Mouse (Mus musculus) brain, embryonic 14.5 days (tissue): ENCODE measurements around the gene Hsd17b2. TPM values are rescaled to one million over a fixed set of nuclear protein-coding genes. Genes with fewer than 3 reads are reported as not detected.

ENCODE experiments used
- DNase-seq: peaks from one replicate; pipeline ENCODE4 v3.0.0-alpha.2; 2011; ENCODE audit warnings: low read depth
- CTCF ChIP-seq: fragments of 200-500 bp; IDR thresholded peaks from 2 replicates; pipeline ENCODE4 v1.5.1; 2012; ENCODE audit warnings: inconsistent platforms, mild to moderate bottlenecking, moderate library complexity, borderline replicate concordance; ENCODE audit not compliant: insufficient read depth, insufficient read length; ENCODE audit errors: extremely low read depth
- POLR2A ChIP-seq: fragments of 200-500 bp; IDR thresholded peaks from 2 replicates; pipeline ENCODE4 v1.6.1; 2012; ENCODE audit warnings: mild to moderate bottlenecking, inconsistent platforms, borderline replicate concordance; ENCODE audit not compliant: poor library complexity, insufficient read depth, insufficient read length, severe bottlenecking; ENCODE audit errors: extremely low read depth
- polyA plus RNA-seq: library from polyadenylated mRNA; depleted of rRNA; stranded (reverse); fragments of >200 nt; gene quantifications from 2 replicates; pipeline ENCODE4 v1.2.3, GENCODE M21; 2012

Gene Hsd17b2
- polyA plus RNA-seq, 1 experiment: not detected

GRCm38 (mm10) chr8:117684504-117684903 is 17.2 kb upstream of the Hsd17b2 start:
- DNase-seq: no peak
- TF ChIP-seq POLR2A (no peak), CTCF (no peak)

GRCm38 (mm10) chr8:117687890-117688289 is 13.8 kb upstream of the Hsd17b2 start:
- no peak for TF ChIP-seq POLR2A
- TF ChIP-seq CTCF: no peak
- DNase-seq: no peak

DNA sequence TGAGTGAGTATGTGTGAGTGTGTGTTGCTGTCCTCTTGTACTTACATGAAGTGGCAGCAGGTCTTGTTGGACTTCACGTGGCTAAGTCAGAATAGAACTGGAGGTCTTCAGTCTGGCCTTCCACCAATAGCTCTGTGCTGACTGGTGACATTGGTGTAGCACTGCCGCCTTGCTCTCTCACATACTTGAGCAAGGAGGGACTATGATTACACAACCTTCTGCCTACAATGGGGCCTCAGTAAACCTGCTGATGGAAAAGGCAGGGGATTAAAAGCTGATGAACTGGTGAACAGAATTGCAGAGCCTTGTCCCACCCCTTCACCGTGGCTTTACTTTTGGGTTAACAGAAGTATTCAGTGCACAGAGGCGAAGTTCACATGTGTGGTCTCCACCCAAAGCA is 9.6 kb upstream of the Hsd17b2 start:
- no peak for TF ChIP-seq CTCF
- TF ChIP-seq POLR2A: no peak

GRCm38 (mm10) chr8:117695636-117696035 is 6.1 kb upstream of the Hsd17b2 start:
- TF ChIP-seq CTCF: no peak
- no peak for TF ChIP-seq POLR2A

More for the DNA sequence above, 9.6 kb upstream of the Hsd17b2 start:
- no peak for DNase-seq

DNA sequence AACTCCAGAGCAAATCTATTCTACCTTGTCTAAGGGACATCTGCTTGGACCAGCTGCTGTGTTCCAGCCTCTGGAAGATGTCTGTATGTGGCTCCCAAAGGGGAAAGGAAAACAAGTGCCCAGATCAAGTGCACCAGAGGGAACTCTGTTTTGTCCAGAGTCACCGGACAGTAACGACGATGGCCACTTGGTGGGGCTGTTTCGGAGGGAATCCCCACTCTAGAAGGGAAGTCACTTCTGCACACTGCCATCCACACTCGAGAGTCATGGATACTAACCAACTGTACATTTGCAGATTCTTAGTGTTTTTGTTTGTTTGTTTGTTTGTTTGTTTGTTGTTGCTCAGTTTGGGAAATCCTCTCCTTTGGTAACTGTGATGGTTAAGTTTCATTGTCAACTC is 4.5 kb upstream of the Hsd17b2 start:
- TF ChIP-seq POLR2A (no peak), CTCF (peak; percentile 50; the same call in 1 of the 2 replicates)
- DNase-seq: no peak

More at GRCm38 (mm10) chr8:117695636-117696035, 6.1 kb upstream of the Hsd17b2 start:
- no peak for DNase-seq

DNA sequence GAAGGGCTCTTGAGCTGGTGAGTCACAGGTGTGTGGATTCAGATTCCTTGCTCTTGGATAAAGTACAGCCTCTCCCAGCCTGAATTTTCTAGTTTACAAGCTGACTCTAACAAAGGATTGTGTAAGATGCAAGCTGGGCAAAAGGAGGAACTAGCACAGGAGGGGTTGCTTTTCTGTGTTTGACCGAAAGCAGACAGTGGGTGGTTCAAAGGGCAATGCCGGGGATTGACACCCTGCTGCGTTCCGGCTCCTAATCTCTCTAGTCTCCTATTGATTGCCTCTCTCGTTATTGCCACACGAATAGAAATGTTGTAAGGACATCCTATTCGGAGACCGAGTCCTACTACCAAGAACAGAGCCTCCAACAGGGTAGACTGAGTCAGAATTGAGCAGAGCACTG is 1.0 kb upstream of the Hsd17b2 start:
- DNase-seq: no peak
- TF ChIP-seq POLR2A (no peak), CTCF (no peak)

DNA sequence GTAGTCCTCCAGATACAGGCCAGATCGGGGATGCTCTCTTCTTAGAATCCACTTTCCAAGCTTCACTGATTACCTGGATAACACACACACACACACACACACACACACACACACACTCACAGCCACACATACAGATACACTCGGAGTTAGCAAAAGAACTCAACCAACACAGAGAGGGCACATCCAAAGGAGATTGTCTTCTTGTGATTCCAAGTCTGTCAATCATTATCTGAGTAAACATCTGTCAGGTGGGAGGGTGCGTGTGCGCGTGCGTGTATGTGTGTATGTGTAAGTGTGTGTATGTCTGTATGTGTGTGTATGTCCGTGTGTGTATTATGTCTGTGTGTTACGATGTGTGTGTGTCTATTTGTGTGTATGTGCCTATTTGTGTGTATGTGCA is 458 bp upstream of the Hsd17b2 start:
- TF ChIP-seq POLR2A (no peak), CTCF (no peak)
- DNase-seq: no peak

DNA sequence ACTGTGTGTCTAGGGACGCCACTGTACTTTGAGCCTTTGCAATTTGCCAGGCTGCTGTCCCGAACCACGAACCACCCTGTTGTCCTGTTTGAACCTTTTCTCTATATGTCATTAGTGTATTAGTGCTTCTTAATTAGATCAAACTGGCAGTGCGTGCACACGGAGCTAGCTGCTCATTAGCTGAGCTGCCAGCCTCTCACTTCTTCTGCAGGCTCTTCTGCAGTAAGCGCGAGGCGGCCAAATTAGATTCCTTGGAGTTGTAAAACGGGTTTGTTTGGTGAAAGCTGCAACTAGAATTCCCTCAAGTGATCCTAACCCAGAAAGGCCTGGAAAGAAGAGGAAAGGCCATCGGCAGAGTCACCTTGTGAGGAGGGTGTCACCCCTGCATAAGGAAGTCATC is 997 bp downstream of the Hsd17b2 start:
- peak; percentile 88 for DNase-seq
- TF ChIP-seq POLR2A: no peak
- TF ChIP-seq CTCF: no peak

GRCm38 (mm10) chr8:117706141-117706540 is 4.4 kb downstream of the Hsd17b2 start:
- DNase-seq: no peak
- TF ChIP-seq POLR2A (no peak), CTCF (no peak)

DNA sequence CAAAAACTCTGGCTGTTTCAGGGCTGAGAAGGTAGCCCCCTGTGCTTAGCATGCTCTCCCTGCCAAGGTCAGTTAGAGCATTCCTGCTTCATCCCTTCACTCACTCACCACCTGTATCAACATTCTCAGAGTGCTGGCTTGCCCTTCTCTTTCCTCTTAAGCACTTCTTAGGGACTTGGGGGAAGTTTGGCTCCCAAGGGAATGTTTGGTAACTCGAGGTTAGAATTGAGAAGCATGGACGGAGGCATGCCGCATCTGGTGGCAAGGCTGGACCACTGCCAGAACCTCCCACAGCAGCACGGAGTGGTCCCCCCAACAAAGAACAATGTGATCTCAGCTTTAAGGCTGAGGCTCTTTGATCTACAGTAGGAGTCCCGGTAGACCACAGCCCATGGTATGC is 10.5 kb downstream of the Hsd17b2 start:
- peak; percentile 29 for DNase-seq

DNA sequence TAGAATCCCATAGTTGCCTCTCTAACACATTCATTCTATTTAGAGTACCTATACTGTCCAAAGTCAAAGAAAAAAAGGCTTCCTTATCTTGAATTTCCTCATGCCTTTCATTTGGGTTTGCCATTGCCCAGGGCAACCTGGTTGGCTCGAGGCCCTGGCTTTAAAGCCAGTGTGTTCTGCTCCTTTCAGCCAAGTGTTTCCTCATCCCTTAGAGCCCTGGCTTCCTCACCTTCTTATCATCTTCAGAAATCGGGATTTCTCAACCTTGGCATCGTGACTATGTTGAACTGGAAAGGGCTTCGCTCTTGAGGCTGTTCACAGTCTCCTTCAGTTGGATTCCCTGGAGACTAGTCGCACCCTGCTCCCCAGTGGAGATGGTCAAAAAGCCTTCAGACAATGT is 12.9 kb downstream of the Hsd17b2 start:
- TF ChIP-seq POLR2A (no peak), CTCF (no peak)
- DNase-seq: no peak

More for the DNA sequence above, 10.5 kb downstream of the Hsd17b2 start:
- no peak for TF ChIP-seq CTCF
- no peak for TF ChIP-seq POLR2A

DNA sequence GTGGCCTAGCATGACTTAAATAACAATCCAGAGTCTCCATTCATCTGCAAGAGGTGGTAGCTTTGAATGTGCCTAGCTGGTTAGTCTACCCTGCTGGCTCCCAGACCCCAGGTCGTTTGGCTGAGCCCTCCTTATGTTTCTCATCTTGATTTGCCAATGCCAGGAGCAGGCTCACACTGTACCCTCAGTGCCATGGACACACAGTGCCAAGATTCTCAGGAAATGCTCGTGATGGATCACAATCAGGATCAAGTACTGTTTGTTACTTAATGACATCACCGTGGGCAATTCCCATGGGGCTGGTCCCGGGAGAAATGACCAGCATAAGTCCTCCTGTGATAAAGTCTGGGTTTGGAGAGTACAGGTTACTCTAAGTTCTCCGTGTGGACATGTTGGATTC is 14.2 kb downstream of the Hsd17b2 start:
- no peak for TF ChIP-seq POLR2A
- no peak for TF ChIP-seq CTCF

GRCm38 (mm10) chr8:117718152-117718860 is 16.6 kb downstream of the Hsd17b2 start:
- TF ChIP-seq POLR2A (no peak), CTCF (no peak)

More for the DNA sequence above, 14.2 kb downstream of the Hsd17b2 start:
- DNase-seq: no peak

GRCm38 (mm10) chr8:117726467-117726866 is 24.8 kb downstream of the Hsd17b2 start:
- no peak for TF ChIP-seq CTCF
- TF ChIP-seq POLR2A: no peak
- DNase-seq: no peak

More at GRCm38 (mm10) chr8:117718152-117718860, 16.6 kb downstream of the Hsd17b2 start:
- no peak for DNase-seq

DNA sequence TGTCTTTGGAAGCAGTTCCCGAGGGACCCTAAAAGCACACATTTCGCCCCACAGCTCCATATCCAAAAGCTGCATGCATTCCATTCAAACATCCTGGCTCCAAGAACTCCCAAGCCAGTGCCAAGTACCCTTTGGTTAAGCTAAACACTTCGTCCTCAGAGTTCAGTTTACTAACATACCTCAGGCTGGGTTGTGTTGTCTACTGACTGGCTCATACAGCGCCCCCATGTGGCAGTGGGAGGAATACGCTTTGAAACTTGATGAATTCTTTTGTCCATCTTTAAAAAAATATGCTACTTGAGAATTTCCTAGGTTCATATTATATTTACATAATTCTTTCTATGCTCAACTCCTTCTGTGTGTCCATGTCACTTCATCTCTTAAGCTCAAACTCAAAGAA is 25.9 kb downstream of the Hsd17b2 start:
- TF ChIP-seq CTCF: peak; percentile 42; the same call in 1 of the 2 replicates
- TF ChIP-seq POLR2A: no peak
- DNase-seq: peak; percentile 8

DNA sequence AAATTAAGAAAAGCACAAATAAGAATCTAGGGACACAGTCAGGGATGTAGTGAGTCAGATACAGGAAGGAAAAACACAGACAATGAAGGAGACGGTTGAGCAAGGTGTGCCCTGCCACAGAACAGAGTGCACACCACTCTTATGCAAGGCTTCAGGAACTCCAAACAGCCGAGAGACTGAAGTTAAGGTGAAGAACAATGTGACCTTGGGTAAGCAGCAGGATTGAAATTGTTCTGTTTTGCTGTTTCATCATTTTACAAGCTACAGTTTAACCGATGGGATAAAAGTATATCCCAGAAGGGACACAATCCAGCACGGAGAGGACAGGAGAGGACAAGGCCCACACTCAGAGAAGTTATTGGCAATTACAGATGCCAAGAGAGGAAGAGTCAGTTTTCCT is 26.5 kb downstream of the Hsd17b2 start:
- no peak for DNase-seq
- TF ChIP-seq CTCF (no peak), POLR2A (no peak)
